Mouse (Mus musculus) heart, postnatal 0 days (tissue): ENCODE measurements around the gene Calhm1. TPM values are rescaled to one million over a fixed set of nuclear protein-coding genes. Genes with fewer than 3 reads are reported as not detected.
"Not testable (repeated sequence)": the region's sequence is repeated elsewhere in the genome, so short reads cannot be mapped to it uniquely, and the experiment has no call there.

ENCODE experiments used
- ATAC-seq: fragments of 200-750 bp; cut with Nextera tagmentation; 2 replicates; pipeline ENCODE4 v1.8.0; 2017; ENCODE audit warnings: low read depth, moderate number of reproducible peaks, moderate library complexity; ENCODE audit not compliant: insufficient read depth
- DNase-seq: peaks from one replicate; pipeline ENCODE4 v3.0.0-alpha.2; 2016; ENCODE audit warnings: low spot score
- H3K27ac ChIP-seq: fragments of 300-500 bp; sonication (generic); 2 replicates; pipeline ENCODE4 v1.5.1; 2014; ENCODE audit warnings: low read depth, mild to moderate bottlenecking
- H3K27me3 ChIP-seq: fragments of 300-500 bp; sonication (generic); 2 replicates; pipeline ENCODE4 v1.6.1; 2014; ENCODE audit warnings: low read length, mixed read lengths; ENCODE audit not compliant: control insufficient read depth, insufficient read depth
- H3K36me3 ChIP-seq: fragments of 300-500 bp; sonication (generic); replicated peaks from 2 replicates; pipeline ENCODE4 v1.6.1; 2014; ENCODE audit warnings: low read length, mixed read lengths; ENCODE audit not compliant: control insufficient read depth, insufficient read depth
- H3K4me1 ChIP-seq: fragments of 300-500 bp; sonication (generic); 2 replicates; pipeline ENCODE4 v1.6.1; 2014; ENCODE audit warnings: antibody characterized with exemption; ENCODE audit not compliant: control insufficient read depth, insufficient read depth
- H3K4me2 ChIP-seq: fragments of 300-500 bp; sonication (generic); 2 replicates; pipeline ENCODE4 v1.6.1; 2014; ENCODE audit warnings: low read depth, mild to moderate bottlenecking, low read length, moderate library complexity
- H3K4me3 ChIP-seq: fragments of 300-500 bp; sonication (generic); 2 replicates; pipeline ENCODE4 v1.5.1; 2014; ENCODE audit warnings: low read depth, low read length
- H3K9ac ChIP-seq: fragments of 300-500 bp; sonication (generic); replicated peaks from 2 replicates; pipeline ENCODE4 v1.6.1; 2014; ENCODE audit warnings: low read depth, low read length, mixed read lengths
- H3K9me3 ChIP-seq: fragments of 300-500 bp; sonication (generic); replicated peaks from 2 replicates; pipeline ENCODE4 v1.6.1; 2016; ENCODE audit warnings: low read length; ENCODE audit not compliant: control insufficient read depth
- CTCF ChIP-seq: IDR thresholded peaks from 2 replicates; pipeline ENCODE4 v1.5.1; 2016; ENCODE audit warnings: antibody characterized with exemption, control low read depth, low read depth
- EP300 ChIP-seq: IDR thresholded peaks from 2 replicates; pipeline ENCODE4 v1.6.1; 2016; ENCODE audit warnings: antibody characterized with exemption, low read depth
- WGBS: fragments of 180-500 bp; shearing (Covaris S2); extraction: QIAGEN DNeasy Blood & Tissue Kit; methylation state at CpG from one replicate; pipeline ENCODE4 v1.1.7; 2014; 5-methylcytosine and 5-hydroxymethylcytosine counted together
- polyA plus RNA-seq: library from polyadenylated mRNA; unstranded; fragments of >200 nt; fragmentation: Nextera tagmentation; extraction: Ambion mirVana; gene quantifications from 2 replicates; pipeline ENCODE4 v1.2.1, GENCODE M21; 2015
- total RNA-seq: library from RNA; depleted of rRNA; stranded (reverse); fragments of >200 nt; gene quantifications from 2 replicates; pipeline ENCODE4 v1.2.3, GENCODE M21; 2014; ENCODE audit warnings: low replicate concordance

The Calhm1 gene
- total and polyA plus RNA-seq, 2 experiments from 2014 or later = not detected

DNA sequence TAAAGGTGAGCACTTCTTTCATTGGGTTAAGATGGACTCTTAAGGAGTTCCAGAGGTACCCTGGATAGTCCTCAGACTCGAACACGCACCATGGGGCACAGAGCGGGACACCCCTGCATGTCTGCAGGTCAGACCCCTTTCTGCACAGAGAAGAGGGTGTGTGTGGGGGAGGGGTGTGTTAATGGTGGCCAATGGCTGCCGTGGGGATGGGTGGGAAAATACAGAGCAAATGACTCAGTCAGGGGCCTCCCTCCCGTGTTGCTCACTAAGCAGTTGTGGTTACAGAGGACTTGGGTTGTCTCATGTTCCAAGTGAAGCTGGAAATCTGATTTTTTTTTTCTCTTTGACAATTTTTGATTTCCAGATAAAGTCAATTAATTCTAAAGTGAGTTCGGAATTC lies 1.6 kb downstream of the Calhm1 start:
- WGBS = 71% methylated on average over 6 of the region's 6 CpGs
- no peak for ATAC-seq

DNA sequence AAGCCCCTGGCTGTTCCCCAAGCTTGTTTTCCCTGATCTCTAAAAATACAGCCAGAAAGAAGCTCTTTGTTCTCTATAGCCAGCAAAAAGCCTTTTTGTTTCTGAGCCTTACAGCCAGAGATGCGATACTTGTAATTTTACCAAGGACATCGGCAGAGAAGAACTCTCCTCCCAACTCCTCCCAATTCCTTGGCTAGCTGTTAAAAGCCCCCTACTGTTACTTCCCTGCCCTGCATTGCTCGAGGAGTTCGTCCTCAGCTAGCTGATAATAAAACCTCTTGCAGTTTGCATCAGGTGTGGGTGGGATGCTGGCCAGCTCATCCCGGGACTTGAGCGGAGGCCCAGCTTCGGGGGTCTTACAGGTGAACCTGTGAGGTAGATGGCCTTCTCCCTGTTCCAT lies 4.4 kb downstream of the Calhm1 start:
- 41% methylated on average over 7 of the region's 7 CpGs for WGBS
- not testable (repeated sequence) for H3K36me3 ChIP-seq, H3K27me3 ChIP-seq, H3K9ac ChIP-seq, H3K4me3 ChIP-seq, H3K4me2 ChIP-seq, DNase-seq, H3K9me3 ChIP-seq, H3K27ac ChIP-seq, ATAC-seq
- peaks cover 14% of the 10 kb centered on the region for H3K4me1 ChIP-seq

More for the DNA sequence above, 1.6 kb downstream of the Calhm1 start:
- no peaks in the 10 kb centered on the region for H3K36me3 ChIP-seq
- H3K9me3 ChIP-seq = no peaks in the 10 kb centered on the region
- H3K4me1 ChIP-seq = peaks cover 10% of the 10 kb centered on the region
- H3K4me2 ChIP-seq = no peak overlapping the region
- no peak overlapping the region for H3K27ac ChIP-seq
- no peak overlapping the region for H3K9ac ChIP-seq
- no peak for DNase-seq
- H3K4me3 ChIP-seq = no peak overlapping the region
- TF ChIP-seq EP300 (no peak), CTCF (no peak)
- H3K27me3 ChIP-seq = 0 out of 2 replicates have a peak, but pooled peaks cover 7% of the 10 kb centered on the region

DNA sequence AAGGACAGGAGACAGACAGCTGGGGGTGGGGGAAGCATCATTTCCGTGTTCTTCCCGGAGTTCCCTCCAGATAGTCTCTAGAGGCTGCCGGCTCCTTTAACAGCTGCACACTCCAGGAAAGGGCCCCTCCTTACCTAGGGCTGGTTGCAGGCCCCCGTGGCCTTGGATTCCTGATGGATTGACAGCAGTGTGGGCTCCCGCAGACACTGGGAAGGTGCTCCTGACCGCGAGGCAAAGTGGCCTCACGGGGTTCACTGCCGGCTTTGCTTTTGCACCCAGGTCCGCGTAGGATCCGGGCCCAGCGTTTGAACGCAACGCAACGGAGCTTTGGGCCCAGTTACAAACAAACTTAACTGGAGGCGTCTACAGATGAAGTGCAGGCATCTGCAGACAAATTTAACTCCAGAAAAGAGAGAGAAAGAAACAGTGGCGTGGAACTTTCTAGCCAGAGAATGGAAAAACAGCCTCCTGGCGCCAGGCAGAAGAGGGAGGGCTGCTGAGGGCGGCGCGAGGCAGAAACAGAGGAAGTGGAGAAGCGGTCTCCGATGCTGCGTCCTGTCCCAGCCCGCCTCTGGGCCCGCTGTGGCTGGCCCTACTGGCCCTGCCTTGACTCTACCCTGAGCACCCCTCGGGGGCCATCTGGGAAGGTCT lies 6.2 kb downstream of the Calhm1 start, which contains the start of gene Calhm2:
Calhm2 (minus strand) TSS at position 524 of the 651 bp plus-strand sequence.
- Histone ChIP-seq H3K4me2 (peak within 1 kb of the TSS; percentile 67), H3K27me3 (0 out of 2 replicates have a peak, but pooled peaks cover 7% of the 10 kb centered on the region), H3K4me1 (peaks cover 14% of the 10 kb centered on the region), H3K9ac (peak within 1 kb of the TSS; percentile 55), H3K9me3 (no peaks in the 10 kb centered on the region), H3K36me3 (peaks cover 12% of the 10 kb centered on the region), H3K27ac (peak within 1 kb of the TSS; percentile 78), H3K4me3 (peak within 1 kb of the TSS; percentile 44)
- ATAC-seq (peak; percentile 78), DNase-seq (peak; percentile 74)
- no peak for TF ChIP-seq EP300
- no peak for TF ChIP-seq CTCF
- 4% methylated on average over 28 of the region's 28 CpGs for WGBS

DNA sequence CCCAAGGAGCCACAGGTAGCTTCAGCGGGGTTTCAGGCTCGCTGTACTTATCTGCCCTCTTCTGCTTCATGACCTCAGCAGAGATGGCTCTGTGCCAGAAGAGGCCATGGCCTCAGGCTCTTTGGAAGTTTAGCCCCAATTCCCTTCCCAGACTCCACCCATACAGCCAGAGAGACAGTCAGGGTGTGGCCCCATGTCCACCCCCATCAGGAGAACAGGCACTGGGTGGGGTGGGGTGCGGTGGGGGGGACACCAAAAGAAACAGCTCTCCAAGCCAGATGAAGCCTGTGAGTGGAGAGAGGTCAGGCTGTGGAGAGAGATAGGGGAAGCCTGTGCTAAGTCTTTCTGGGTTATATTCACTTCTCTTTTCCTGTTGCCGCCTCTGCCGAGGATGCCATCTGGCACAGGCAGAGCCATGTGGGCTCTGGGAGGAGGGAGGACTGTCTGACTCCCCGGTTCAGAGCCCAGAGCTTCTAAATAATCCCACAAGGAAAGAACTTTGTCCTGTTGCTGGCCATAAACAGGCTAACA lies 6.9 kb downstream of the Calhm1 start:
- Histone ChIP-seq H3K4me3 (peak overlapping the region; percentile 44), H3K4me1 (peaks cover 14% of the 10 kb centered on the region), H3K27me3 (0 out of 2 replicates have a peak, but pooled peaks cover 7% of the 10 kb centered on the region), H3K9me3 (no peaks in the 10 kb centered on the region), H3K4me2 (peak overlapping the region; percentile 67), H3K27ac (peak overlapping the region; percentile 78), H3K36me3 (peaks cover 20% of the 10 kb centered on the region), H3K9ac (peak overlapping the region; percentile 55; the same call in 1 of the 2 replicates)
- 13% methylated on average over 6 of the region's 6 CpGs for WGBS
- TF ChIP-seq CTCF = no peak
- no peak for TF ChIP-seq EP300
- peak; percentile 66 for DNase-seq
- ATAC-seq = peak; percentile 39

DNA sequence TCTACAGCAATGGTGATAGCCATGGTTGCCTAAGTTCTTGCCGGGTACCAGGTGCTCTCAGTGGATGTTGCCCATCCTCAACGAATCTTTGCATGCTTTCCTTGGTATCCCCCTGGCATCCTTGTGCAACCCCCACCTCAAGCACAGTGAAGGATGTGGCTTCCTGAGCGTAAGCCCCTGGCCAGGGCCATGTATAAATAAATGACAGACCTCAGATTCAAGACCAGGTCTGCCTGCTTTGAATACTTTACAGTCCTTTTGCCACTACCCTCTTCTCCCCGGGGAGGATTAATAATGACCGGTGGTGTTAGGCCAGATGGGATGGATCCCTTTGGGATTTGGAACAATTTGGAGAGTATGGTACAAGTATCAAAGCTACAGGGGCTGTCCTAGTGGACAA lies 7.9 kb downstream of the Calhm1 start:
- H3K4me3 ChIP-seq = no peak overlapping the region
- ATAC-seq (no peak), DNase-seq (no peak)
- no peak overlapping the region for H3K4me2 ChIP-seq
- H3K36me3 ChIP-seq = peaks cover 29% of the 10 kb centered on the region
- H3K9me3 ChIP-seq = no peaks in the 10 kb centered on the region
- no peak overlapping the region for H3K9ac ChIP-seq
- no peak overlapping the region for H3K27ac ChIP-seq
- H3K4me1 ChIP-seq = peaks cover 14% of the 10 kb centered on the region
- WGBS = 86% methylated on average over 5 of the region's 5 CpGs
- TF ChIP-seq CTCF (no peak), EP300 (no peak)
- H3K27me3 ChIP-seq = 0 out of 2 replicates have a peak, but pooled peaks cover 7% of the 10 kb centered on the region
